Mouse (Mus musculus): ENCODE measurements around the gene Dgkb.

The Dgkb gene

GRCm38 (mm10) chr12:38371597-38371996 lies 554.1 kb downstream of the Dgkb start:
- no peak for DNase-seq (ENCODE audit: low spot score in 2 of 2)

- DNase-seq (ENCODE audit: low spot score in 2 of 2): no peak
Measured at GRCm38 (mm10) chr12:38374159-38374558, 556.6 kb downstream of the Dgkb start.

- DNase-seq (ENCODE audit: low spot score in 2 of 2): no peak
Measured at GRCm38 (mm10) chr12:38385942-38386341, 568.4 kb downstream of the Dgkb start.

GRCm38 (mm10) chr12:38386991-38387390 lies 569.5 kb downstream of the Dgkb start:
- DNase-seq (ENCODE audit: low spot score in 2 of 2): no peak

- no peak for DNase-seq (ENCODE audit: low spot score in 2 of 2)
Measured at GRCm38 (mm10) chr12:38387654-38388053, 570.1 kb downstream of the Dgkb start.

- DNase-seq (ENCODE audit: low spot score in 2 of 2): no peak
Measured at GRCm38 (mm10) chr12:38388243-38388642, 570.7 kb downstream of the Dgkb start.

GRCm38 (mm10) chr12:38397754-38398312 lies 580.3 kb downstream of the Dgkb start:
- no peak for DNase-seq (ENCODE audit: low spot score in 2 of 2)

- no peak for DNase-seq (ENCODE audit: low spot score in 2 of 2)
Measured at GRCm38 (mm10) chr12:38400089-38400488, 582.6 kb downstream of the Dgkb start.

- no peak for DNase-seq (ENCODE audit: low spot score in 2 of 2)
Measured at GRCm38 (mm10) chr12:38435364-38436130, 618.0 kb downstream of the Dgkb start.

- no peak for DNase-seq (ENCODE audit: low spot score in 2 of 2)
Measured at GRCm38 (mm10) chr12:38436131-38436436, 618.6 kb downstream of the Dgkb start.

- DNase-seq (ENCODE audit: low spot score in 2 of 2): no peak
Measured at GRCm38 (mm10) chr12:38450323-38451087, 633.0 kb downstream of the Dgkb start.

GRCm38 (mm10) chr12:38451677-38452076 lies 634.2 kb downstream of the Dgkb start:
- no peak for DNase-seq (ENCODE audit: low spot score in 2 of 2)

- no peak for DNase-seq (ENCODE audit: low spot score in 2 of 2)
Measured at GRCm38 (mm10) chr12:38468191-38468590, 650.7 kb downstream of the Dgkb start.

- DNase-seq (ENCODE audit: low spot score in 2 of 2): no peak
Measured at GRCm38 (mm10) chr12:38468605-38469004, 651.1 kb downstream of the Dgkb start.

GRCm38 (mm10) chr12:38497229-38497628 lies 679.7 kb downstream of the Dgkb start:
- DNase-seq (ENCODE audit: low spot score in 2 of 2): no peak

- no peak for DNase-seq (ENCODE audit: low spot score in 2 of 2)
Measured at GRCm38 (mm10) chr12:38500931-38501330, 683.4 kb downstream of the Dgkb start.

GRCm38 (mm10) chr12:38508195-38508594 lies 690.7 kb downstream of the Dgkb start:
- no peak for DNase-seq (ENCODE audit: low spot score in 2 of 2)

GRCm38 (mm10) chr12:38545431-38545830 lies 727.9 kb downstream of the Dgkb start:
- no peak for DNase-seq (ENCODE audit: low spot score in 2 of 2)

- no peak for DNase-seq (ENCODE audit: low spot score in 2 of 2)
Measured at GRCm38 (mm10) chr12:38577141-38577540, 759.6 kb downstream of the Dgkb start.

GRCm38 (mm10) chr12:38579191-38579817 lies 761.8 kb downstream of the Dgkb start:
- DNase-seq (ENCODE audit: low spot score in 2 of 2): no peak

GRCm38 (mm10) chr12:38586368-38586865 lies 768.9 kb downstream of the Dgkb start:
- no peak for DNase-seq (ENCODE audit: low spot score in 2 of 2)

GRCm38 (mm10) chr12:38589951-38590350 lies 772.4 kb downstream of the Dgkb start:
- DNase-seq (ENCODE audit: low spot score in 2 of 2): no peak
